Mouse (Mus musculus) A20 (cell line): ENCODE data around the gene Mbip.

ENCODE experiments used
- DNase-seq: peaks from one replicate; pipeline ENCODE4 v3.0.0-alpha.2; 2011; ENCODE audit warnings: low read depth, low spot score

The Mbip gene

DNA sequence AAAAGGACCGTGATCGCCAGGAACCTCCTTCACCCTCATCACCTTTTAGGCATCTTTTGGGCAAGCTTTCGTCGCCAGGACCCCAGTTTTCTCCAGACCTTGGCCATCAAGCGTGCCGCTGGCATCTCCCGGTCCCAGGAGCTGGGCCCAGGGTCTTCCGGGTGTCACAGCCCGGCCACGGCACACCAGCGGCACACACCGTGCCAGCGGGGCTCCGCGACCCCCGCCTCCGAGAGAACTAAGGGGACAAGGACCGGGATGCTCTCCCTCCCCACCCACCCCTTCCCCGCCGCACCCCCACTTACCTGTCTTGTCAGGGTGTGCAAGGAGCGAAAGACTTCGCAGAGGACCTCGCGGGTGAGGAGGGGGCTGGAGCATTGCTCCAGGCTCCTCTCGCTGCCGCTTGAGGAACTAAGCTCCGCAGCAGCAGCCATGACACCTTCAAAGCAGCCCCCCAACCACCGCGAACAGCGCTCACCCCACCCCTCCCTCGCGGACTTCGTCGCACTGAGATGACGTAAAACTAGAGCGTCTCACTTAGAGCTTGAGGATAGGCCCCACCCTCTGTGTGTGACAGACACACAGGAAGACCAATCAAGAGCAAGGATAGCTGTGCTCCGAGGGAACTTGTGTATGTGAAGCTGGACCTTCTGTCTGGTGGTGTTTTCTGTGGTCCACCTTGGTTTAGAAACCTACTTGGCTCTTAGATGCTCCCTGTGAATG is at the start of gene Mbip:
Gene Mbip (minus strand): TSS at position 528 of the 723 bp plus-strand sequence.
- peak; percentile 98 for DNase-seq

DNA sequence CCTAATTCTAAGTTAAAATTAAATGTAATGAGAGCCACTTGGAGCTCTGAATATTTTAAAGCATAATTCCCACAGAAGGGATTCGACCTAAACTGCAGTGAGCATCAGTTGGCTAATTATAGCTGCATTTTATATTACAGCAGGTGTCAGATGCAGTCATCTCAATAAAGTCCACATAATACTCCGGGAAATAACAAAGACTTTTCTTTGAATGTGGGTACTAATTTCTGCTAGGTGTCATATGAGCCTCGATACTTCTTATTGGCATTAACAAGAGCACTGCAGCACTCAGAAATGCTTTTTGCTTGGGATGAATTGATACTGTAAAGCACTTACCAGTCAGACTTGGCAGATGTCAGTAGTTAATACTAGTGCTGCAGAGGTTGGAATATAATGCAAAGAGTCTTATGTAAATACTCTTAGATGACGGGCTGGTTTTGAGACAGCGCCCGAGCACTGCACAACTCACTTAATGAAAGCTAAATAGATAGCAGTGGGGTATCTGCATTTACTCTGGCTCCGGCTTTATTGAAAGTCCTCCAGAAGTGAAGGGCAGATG is 42.0 kb upstream of the Mbip start:
- DNase-seq: no peak

DNA sequence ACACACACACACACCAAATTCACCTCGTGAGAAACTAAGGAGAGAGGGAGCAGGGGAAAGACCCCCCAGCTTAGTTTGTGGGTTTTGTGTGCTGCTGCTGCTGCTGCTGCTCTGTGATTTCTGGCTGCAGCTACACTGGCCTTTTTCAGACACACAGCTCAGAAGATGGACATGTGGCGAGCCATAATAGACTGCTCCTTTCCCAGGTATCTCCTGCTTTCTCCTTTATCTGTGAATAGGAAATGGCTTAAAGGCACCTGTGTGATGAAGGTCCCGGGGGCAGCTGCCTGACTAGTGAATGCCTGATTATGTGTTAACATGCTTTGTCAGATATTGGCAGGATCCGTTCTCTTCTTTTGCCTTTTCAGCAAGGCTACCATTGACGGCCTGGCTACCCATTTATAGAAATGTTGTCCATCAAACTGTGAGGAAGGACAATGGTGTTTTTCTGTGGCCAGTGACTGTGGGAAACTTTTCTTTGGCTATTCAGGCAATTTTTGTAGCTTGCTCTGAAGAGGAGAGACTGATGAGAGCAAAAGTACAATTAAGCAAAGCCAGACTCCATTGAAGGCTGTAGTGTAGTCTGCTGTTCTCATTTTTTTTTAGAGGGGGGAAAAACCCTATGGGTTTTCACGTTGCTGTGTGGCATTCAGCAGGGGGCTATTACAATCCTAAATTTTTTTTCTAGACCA is 41.4 kb upstream of the Mbip start:
- no peak for DNase-seq

DNA sequence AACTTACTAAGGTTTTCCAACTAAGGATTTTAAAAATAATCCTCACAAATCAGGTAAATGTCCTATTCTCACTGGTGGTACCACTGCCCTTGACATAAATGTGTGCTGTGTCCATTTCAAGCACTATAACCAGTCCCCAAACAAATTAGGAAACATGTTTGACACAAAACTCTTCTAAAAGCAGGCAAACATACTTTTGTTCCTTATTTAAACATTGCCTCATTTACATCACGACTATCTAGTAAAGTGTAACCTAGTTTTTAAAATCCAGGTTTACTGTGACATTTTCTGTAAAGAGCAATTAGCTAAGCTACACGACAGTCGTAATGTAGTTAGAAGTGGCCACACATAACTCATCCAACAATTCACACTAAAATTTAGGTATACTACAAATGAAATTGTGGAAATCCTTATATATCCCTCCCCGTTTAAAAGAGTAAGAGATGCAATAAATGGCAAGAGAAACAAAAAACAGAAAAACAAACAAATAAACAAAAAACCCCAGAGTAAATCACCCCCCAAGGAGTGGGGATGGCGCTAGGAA is 851 bp downstream of the Mbip start:
- peak; percentile 48 for DNase-seq

DNA sequence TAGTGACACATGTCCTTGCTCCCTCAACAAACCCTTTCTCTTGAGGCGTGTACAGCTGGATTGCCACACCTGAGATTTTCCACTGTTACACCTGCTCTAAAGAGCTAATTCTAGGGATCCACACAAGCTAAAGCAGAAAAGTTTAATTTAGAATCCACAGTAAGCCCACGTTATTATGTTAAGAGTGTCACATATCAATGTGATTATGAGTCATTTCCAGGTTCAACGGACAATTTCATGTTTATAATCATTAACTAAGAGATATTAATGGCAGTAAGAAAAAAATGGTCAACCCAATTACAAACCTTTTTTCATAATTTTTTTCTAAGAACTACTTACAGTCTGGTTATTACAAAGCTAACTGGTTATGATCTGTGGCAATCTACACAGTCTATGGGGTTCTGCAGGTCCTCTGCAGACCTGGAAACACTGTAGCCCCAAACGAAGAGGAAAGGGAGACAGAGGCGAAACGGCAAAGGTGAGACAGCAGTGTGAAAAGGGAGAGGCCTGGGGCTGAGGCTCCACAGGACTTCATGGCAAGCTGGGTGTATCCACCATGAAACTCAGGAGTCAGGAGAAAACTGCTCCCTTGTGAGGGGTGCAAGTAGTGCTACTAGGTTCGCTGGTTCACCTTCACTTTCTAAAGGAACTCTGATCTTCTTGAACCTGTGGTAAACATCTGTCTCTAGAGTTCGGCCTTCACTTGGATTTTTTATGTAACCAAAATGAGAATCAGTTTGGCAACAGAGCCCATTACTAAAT is 6.2 kb downstream of the Mbip start:
- DNase-seq: no peak

DNA sequence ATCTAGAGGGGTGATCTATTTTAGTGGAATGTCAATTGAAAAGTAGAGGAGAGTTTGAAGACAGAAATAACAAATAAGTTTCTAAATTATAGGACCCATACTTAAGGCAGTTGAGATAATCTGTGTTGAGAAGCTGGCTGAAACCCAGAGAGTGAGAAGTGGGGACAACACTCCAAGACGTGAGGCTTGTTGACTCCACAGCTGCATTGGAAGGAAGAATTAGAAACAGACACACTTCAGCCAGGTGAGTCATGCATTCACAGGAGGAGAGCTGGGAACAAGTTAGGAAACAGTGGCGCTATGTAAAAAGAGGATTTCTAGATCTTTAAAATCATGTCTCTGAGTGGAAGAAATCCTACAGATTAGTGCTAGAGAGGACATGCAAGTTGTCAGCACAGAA is 12.2 kb downstream of the Mbip start:
- no peak for DNase-seq

DNA sequence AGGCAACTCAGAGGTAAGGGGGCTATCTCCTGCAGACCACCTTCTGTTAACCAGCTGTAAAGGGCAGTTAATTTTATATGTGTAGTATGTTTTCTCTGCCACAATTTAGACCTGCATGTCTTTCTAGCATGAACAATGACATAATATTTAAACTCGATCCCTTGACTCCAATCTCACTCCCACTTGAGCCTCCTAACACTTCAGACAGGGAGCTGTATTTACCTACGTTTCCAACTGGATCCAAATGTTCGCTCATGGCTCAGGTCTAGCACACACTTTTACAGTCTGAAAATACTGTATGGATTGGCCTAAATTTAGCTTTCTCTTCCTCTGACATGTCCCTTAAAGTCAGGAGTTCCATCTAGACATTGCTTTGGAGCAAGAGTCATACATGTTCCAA is 13.2 kb downstream of the Mbip start:
- DNase-seq: no peak

DNA sequence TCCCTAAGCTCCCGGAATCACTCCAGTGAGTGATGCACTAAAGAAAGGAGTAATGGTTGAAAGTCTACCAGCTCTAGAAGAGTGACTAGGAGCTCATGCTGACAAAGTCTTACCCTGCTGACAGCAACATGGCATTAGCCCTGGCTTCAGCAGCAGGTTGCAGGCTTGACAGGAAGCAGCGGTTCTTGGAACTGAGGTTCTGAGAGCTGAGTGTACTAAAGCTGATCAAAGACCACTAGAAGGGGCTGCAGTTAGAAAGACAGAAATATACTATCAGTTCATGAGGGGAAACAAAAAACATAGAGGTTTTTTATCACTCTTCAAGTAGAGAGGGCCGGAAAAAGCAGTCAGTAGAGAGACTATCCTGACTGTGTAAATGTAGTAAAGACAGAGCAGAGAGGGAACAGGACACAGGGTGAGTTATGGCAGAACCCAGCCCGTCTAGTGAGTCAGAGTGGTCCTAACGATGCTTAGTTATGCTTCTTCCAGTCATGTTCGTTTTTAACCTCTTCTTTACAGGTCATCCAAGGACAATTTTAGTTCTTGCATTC is 18.2 kb downstream of the Mbip start:
- no peak for DNase-seq

DNA sequence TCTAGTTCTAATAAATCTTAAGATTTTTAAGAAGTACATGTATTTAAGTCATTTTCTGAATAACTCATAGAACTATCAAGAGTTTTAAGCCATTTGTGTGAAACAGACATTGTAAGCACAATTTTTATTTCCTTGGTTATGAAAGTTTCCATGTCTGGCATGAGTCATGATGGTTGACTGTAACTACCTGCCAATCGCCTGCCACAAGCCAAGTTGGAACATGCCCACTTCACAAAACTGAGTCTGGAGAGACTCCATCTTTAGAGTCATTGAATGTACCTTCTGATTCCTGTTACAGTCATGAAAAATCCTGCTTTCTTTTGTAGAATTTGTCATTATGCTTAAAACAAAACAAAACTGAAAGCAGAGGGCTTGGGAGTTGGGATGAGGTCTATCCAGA is 19.8 kb downstream of the Mbip start:
- DNase-seq: no peak

DNA sequence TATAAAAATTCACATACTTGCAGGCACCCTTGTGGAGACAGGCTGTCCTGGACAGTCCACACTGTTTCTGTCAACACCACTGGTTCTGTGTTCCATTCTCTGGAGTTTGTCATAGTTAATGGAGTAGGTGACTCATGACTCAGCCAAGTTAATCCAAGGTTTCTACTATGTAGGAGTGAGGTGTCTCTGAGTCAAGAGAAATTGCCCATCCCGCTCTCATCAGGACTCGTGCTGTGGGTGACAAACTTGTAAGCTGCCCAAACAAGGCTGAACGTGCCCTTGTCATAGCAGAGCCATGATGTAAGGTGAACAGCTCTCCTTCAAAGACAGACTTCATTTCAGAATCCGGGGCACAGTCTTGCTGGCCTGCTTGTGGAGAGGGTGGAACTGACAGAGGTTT is 26.8 kb downstream of the Mbip start:
- no peak for DNase-seq

DNA sequence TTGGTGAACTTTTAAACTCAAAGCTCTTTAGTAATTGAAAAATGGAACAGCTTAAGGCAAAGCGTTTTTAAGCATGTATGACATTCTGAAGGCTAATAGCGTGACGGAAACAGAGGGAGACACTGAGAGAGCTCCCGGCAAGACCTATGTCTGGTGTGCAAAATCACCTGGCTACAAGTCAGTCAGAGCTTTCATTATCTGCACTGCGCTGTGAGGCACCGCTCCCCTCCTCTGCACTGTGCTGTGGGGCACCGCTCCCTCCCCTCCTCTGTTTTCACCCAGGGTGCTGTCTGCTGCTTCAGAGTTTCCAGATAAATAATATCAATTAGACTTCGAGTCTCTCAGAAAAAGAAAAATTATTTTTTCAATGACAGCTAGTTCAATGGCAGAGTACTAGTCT is 27.6 kb downstream of the Mbip start:
- DNase-seq: no peak

DNA sequence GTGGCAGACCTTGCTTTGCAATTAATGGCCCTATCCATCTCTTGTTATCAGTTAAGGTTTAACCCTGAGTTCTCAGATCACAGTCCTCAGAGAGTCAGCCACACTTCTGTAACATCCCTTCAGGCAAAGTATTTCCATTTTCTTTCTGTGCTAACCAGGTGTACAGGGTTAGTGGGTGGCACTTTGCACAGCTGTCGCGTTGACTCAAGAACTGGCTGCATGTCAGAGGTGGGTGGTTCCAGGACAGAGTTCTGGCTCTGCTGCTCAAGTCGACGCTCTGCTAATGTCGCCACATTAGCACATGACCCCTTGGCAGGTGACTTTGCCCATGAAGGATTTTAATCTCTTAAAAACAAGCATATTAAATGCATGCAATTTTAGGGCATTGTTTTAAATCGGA is 39.9 kb downstream of the Mbip start:
- no peak for DNase-seq

DNA sequence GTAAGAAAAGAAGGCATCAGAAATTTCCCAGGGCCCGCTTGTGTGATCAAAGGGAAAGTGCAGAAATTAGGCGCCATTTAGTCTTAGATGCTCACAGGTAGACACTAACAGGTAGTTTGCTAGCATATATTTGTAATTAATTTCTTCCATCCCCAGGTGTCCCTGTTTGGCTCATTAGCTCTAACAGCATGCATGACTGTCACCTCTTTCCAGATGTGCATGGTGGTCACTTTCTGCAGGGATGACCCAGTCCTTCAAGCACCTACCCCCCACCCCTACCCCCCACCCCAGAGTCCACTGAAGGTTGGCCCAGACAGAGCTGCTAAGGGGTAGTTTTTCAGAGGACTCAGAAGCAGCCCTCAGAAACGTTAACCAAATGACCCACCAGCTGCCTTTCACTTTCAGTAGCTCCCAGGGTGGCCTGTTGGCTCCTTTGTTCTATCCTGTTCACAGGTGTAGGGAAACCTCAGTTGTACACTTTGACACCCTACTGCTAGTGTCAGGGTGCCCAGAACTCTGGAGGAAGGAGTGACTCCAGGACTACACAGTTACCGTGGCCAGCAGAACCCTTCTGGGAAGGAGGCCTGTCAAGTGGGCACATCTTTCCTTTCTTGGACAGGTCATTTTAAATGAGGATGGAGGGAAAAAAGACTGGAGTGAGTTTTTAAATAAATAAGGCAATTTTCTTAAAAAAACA is 43.2 kb downstream of the Mbip start:
- DNase-seq: no peak

DNA sequence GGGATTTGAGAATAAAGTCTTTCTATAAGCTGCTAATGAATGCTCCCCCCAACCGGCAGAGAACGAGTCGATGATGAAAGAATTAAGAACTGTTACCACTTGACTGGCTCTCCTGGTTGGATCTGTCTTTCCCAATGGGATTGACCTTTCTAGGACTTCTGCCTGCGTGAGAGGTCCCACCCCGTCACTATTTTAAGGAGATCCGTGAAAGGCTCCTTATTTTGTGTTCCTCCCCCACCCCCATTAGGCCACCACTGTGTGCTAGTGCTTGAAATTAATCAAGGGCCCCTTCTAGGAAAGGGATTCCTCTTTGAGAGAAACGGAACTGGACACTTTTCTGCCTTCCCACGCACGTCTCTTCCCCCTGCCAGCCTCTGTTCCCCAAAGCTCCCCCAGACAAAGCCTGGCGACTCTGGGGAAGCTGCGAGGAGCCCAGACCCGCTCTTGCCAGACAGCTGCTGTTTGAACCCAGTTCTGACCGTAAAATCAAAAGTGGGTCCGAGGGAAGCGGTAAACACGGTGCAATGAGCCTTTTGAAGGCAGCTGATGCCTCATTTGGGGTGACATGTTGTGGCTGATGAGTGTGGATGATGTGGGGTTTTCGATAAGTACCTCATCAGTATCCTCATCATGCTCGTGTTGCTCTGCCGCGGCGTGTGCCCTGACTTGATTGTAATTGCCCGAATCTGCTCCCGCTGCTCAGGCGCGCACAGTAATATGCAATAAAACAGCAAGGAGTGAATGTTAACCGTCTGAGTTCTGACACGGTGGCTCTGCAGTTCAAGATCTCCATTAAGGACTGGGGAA is 44.0 kb downstream of the Mbip start:
- no peak for DNase-seq

DNA sequence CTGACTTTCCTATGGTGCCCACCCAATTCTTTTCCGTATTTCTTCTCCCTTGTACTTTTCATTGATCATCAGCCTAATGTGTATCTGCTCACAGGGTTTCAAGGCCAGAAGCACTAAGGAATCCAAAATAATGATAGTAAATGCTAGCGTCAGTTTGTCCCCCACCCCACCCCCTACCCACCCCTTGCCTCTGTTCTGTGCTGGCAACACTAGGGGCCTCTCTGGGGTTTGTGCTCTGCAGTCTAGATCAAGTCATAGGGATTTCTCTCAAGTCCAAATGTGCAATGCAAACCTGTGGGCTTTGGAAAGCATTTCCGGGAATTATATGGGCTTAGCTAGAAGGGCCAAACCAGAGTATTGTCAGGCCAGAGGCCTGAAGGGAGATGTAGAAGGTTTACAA is 46.1 kb downstream of the Mbip start:
- DNase-seq: no peak

DNA sequence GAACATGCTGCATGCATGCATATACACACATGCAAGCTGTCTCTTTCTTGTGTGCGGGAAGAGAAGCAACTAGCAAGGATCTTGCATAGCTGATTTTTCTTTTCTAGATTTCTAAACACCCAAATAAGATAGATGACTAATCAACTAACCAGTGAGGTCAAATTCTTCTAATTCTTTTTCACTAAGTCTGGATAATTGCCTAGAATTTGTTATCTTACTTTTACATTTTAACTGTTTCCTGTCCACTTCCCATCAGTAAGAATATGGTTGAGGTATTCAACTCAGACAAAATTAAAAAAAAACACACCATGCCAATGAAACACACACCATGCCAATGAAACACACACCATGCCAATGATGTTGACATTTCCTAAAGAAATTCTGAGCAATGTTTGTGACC is 46.8 kb downstream of the Mbip start:
- DNase-seq: no peak

DNA sequence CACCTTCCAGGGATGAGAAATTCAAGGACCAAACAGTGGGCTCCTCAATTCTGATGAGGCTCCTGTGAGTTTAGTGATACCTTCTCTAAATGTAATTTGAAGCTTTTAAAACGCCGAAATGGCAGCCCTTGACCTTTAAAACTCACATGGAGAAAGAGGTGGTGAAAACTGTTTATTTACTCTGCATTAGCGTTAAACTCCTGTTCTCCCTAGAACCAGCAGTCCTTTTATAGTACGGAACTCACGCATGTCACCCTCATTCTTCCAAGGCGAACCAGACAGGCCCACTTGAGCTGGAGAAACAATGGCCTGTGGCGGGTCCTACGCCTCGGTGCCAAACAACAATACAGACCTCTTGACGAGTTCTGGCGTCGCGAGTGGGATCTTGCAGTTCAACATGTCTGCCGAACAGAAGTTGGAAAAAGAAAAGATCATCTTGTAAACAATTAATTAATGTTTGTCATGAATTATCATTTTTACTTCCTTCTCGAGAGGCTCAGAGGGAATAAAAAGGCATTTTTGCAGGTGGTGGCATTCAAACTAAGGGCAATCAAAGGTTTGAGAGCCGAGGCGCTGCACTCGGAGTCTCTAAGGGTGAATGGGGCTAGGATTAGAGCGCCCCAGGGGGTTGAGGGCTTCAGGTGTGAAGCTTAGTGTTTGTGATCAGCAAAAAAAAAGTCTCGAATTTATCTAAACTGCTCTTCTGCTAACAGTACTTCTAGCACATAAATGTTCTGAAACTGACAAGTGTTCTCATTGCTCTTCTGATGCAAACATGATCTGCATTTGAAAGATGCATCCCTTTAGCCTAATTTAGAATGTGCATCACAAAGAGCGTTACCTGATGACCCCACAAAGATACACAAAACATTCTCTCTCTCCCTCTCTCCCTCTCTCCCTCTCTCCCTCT is 47.5 kb downstream of the Mbip start:
- DNase-seq: no peak

DNA sequence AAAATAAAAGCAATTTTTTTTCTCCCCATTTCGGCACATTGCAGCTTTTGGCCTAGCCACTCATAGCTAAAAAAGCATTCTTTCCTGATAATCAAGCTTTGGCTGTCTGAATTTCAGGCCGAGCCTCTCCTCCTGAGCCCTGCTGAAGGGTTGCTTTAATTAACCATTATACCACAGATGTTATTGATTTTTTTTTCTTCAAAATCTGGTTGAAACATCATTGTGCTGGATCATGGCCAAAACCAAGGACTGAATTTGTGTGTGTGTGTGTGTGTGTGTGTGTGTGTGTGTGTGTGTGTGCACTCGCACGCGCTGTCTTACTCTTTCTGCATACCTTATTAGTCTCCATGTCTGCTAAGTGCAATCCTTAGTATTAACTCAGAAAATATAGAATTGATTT is 48.6 kb downstream of the Mbip start:
- DNase-seq: no peak

DNA sequence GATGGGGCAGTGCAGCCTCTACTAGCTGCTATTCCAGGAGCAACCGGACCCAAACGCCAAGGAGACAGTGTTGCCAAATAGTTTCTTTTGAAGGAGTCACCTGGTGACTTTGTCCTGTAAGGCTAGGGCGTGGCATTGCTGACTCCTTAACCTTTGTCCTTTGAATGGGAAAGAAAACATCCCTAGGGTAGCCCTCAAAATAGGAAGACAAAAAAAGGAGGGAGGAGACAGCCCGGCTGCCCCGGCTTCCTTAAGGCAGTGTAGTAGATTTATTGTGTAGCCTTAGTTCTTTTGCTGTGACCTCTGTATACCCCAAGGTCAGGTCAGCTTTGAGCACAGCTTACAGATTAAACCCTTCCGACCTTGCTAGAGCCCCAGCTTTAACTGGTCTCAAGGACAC is 49.2 kb downstream of the Mbip start:
- no peak for DNase-seq
